Mouse (Mus musculus) stomach, postnatal 0 days (tissue): ENCODE measurements around the gene Iffo2. TPM values are rescaled to one million over a fixed set of nuclear protein-coding genes. Genes with fewer than 3 reads are reported as not detected.

ENCODE experiments used
- ATAC-seq: fragments of 200-750 bp; cut with Nextera tagmentation; 2 replicates; pipeline ENCODE4 v1.8.0; 2017; ENCODE audit not compliant: low FRiP score, low TSS enrichment
- DNase-seq: peaks from one replicate; pipeline ENCODE4 v3.0.0-alpha.2; 2016; ENCODE audit warnings: low spot score
- H3K27ac ChIP-seq: fragments of 300-500 bp; sonication (generic); replicated peaks from 2 replicates; pipeline ENCODE4 v1.5.1; 2014; ENCODE audit warnings: mild to moderate bottlenecking, control low read depth
- H3K27me3 ChIP-seq: fragments of 300-500 bp; sonication (generic); 2 replicates; pipeline ENCODE4 v1.6.1; 2014; ENCODE audit warnings: low read length; ENCODE audit not compliant: control insufficient read depth, insufficient read depth
- H3K36me3 ChIP-seq: fragments of 300-500 bp; sonication (generic); 2 replicates; pipeline ENCODE4 v1.6.1; 2014; ENCODE audit warnings: low read length, mixed read lengths; ENCODE audit not compliant: control insufficient read depth, insufficient read depth
- H3K4me1 ChIP-seq: fragments of 300-500 bp; sonication (generic); replicated peaks from 2 replicates; pipeline ENCODE4 v1.6.1; 2014; ENCODE audit warnings: antibody characterized with exemption; ENCODE audit not compliant: control insufficient read depth, insufficient read depth
- H3K4me2 ChIP-seq: fragments of 300-500 bp; sonication (generic); replicated peaks from 2 replicates; pipeline ENCODE4 v1.6.1; 2014; ENCODE audit warnings: low read depth, mild to moderate bottlenecking, control low read depth, moderate library complexity
- H3K4me3 ChIP-seq: fragments of 300-500 bp; sonication (generic); 2 replicates; pipeline ENCODE4 v1.5.1; 2014; ENCODE audit warnings: low read depth, low read length, control low read depth
- H3K9ac ChIP-seq: fragments of 300-500 bp; sonication (generic); 2 replicates; pipeline ENCODE4 v1.6.1; 2014; ENCODE audit warnings: mild to moderate bottlenecking, low read length, control low read depth, mixed read lengths
- H3K9me3 ChIP-seq: fragments of 300-500 bp; sonication (generic); 2 replicates; pipeline ENCODE4 v1.6.1; 2016; ENCODE audit warnings: low read length; ENCODE audit not compliant: control insufficient read depth
- CTCF ChIP-seq: IDR thresholded peaks from 2 replicates; pipeline ENCODE4 v1.5.1; 2016; ENCODE audit warnings: antibody characterized with exemption, low read depth, mild to moderate bottlenecking, moderate library complexity
- EP300 ChIP-seq: optimal IDR thresholded peaks from 2 replicates; pipeline ENCODE3; 2016; ENCODE audit warnings: antibody characterized with exemption
- WGBS: fragments of 180-500 bp; shearing (Covaris S2); extraction: QIAGEN DNeasy Blood & Tissue Kit; methylation state at CpG from one replicate; pipeline ENCODE4 v1.1.7; 2014; 5-methylcytosine and 5-hydroxymethylcytosine counted together
- polyA plus RNA-seq: library from polyadenylated mRNA; unstranded; fragments of >200 nt; fragmentation: Nextera tagmentation; extraction: Ambion mirVana; gene quantifications from 2 replicates; pipeline ENCODE4 v1.2.1, GENCODE M21; 2015

Gene Iffo2
- polyA plus RNA-seq, 1 experiment from 2014 or later = 4.0 TPM

DNA sequence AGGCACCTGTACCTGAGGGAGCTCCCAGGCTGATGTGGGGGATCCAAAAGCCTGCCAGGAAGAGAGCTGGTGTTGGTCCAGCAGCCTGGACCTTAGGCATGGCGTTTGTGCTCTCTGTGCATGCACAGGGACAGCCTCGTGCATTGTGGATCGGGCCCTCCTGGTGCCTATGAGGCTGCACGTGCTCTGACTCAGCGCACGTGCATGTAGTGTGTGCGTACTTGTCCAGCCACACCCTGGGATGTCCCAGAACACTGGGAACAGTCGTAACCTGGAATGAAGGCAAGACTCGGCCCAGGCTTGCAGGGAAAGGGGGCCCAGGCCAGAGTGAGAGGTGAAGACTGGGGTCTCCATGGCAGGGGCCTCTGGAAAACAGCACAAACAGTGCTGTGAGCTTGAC lies 107.5 kb downstream of the Iffo2 start:
- DNase-seq = peak; percentile 71
- WGBS = 58% methylated on average over 9 of the region's 9 CpGs
- no peak overlapping the region for H3K9ac ChIP-seq
- no peaks in the 10 kb centered on the region for H3K9me3 ChIP-seq
- ATAC-seq = peak; percentile 79
- H3K27ac ChIP-seq = no peak overlapping the region
- TF ChIP-seq EP300 (no peak), CTCF (no peak)
- no peaks in the 10 kb centered on the region; the same call in 1 of the 2 replicates for H3K36me3 ChIP-seq
- 0 out of 2 replicates have a peak, but pooled peaks cover 4% of the 10 kb centered on the region for H3K4me1 ChIP-seq
- H3K4me3 ChIP-seq = no peak overlapping the region
- H3K27me3 ChIP-seq = no peaks in the 10 kb centered on the region
- no peak overlapping the region for H3K4me2 ChIP-seq

DNA sequence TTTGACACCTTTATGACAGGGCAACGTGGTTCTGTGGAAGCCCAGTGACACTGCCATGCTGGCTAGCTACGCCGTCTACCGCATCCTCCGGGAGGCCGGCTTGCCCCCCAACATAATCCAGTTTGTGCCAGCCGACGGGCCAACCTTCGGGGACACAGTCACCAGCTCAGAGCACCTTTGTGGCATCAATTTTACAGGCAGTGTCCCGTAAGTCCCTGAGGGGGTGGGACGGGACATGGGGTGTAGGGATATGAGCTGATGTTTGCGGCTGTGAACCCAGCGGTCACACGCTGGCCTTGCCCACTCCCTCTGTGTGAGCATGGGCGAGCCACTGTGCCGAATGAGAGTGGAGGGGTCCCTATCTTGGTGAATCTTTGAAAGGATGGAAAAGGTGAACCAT lies 108.0 kb downstream of the Iffo2 start:
- TF ChIP-seq CTCF (no peak), EP300 (no peak)
- ATAC-seq (no peak), DNase-seq (no peak)
- Histone ChIP-seq H3K4me1 (0 out of 2 replicates have a peak, but pooled peaks cover 4% of the 10 kb centered on the region), H3K27ac (no peak overlapping the region), H3K4me3 (no peak overlapping the region), H3K9me3 (no peaks in the 10 kb centered on the region), H3K27me3 (no peaks in the 10 kb centered on the region), H3K4me2 (no peak overlapping the region), H3K36me3 (no peaks in the 10 kb centered on the region; the same call in 1 of the 2 replicates), H3K9ac (no peak overlapping the region)
- 93% methylated on average over 16 of the region's 16 CpGs for WGBS

DNA sequence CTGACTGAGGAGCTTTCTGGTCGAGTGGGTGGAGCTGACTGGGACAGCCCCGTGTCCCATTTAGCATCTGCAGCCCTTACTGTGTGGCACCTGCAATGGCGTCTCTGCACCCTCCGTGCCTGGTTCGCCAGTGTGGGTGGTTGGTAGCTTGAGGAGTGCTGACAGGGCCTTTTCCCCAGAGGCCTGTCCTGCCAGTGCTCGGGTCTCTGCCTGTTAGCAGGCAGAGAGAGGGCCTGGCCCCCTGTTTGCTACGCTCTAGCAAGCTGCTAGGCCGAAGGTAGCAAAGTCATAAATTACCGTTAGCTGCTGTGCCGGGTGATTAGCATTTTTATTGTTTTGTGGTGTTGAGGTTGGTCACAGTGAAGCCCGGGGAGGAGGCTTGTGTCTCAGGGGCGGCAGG lies 109.5 kb downstream of the Iffo2 start:
- peaks cover 2% of the 10 kb centered on the region; the same call in 1 of the 2 replicates for H3K36me3 ChIP-seq
- no peaks in the 10 kb centered on the region for H3K27me3 ChIP-seq
- 70% methylated on average over 12 of the region's 12 CpGs for WGBS
- ATAC-seq (no peak), DNase-seq (no peak)
- no peak for TF ChIP-seq CTCF
- TF ChIP-seq EP300 = no peak
- 0 out of 2 replicates have a peak, but pooled peaks cover 4% of the 10 kb centered on the region for H3K4me1 ChIP-seq
- H3K9ac ChIP-seq = no peak overlapping the region
- no peaks in the 10 kb centered on the region for H3K9me3 ChIP-seq
- no peak overlapping the region for H3K4me3 ChIP-seq
- H3K27ac ChIP-seq = no peak overlapping the region
- no peak overlapping the region for H3K4me2 ChIP-seq

DNA sequence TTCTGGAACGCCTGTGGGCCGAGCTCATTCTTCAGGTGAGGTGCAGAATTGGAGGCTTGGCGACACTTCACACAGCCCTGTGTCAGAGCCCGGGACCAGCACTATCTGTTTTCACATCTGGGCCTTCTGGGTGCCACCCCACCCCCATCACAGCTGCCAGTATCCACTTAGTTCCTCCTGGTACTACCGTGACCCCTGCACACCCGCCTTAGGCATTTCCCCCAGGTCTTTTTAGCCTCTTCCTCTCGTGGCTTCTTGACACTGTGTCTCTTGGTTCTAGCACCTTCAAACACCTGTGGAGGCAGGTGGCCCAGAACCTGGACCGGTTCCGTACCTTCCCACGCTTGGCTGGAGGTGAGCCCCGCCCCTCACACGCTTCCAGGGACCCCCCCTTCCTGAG lies 110.0 kb downstream of the Iffo2 start:
- H3K9me3 ChIP-seq = no peaks in the 10 kb centered on the region
- no peak overlapping the region for H3K9ac ChIP-seq
- ATAC-seq = no peak
- H3K27me3 ChIP-seq = no peaks in the 10 kb centered on the region
- peaks cover 2% of the 10 kb centered on the region; the same call in 1 of the 2 replicates for H3K36me3 ChIP-seq
- H3K4me3 ChIP-seq = no peak overlapping the region
- no peak overlapping the region for H3K4me2 ChIP-seq
- TF ChIP-seq CTCF = no peak
- TF ChIP-seq EP300 = no peak
- no peak for DNase-seq
- 0 out of 2 replicates have a peak, but pooled peaks cover 4% of the 10 kb centered on the region for H3K4me1 ChIP-seq
- H3K27ac ChIP-seq = no peak overlapping the region
- 70% methylated on average over 12 of the region's 12 CpGs for WGBS

DNA sequence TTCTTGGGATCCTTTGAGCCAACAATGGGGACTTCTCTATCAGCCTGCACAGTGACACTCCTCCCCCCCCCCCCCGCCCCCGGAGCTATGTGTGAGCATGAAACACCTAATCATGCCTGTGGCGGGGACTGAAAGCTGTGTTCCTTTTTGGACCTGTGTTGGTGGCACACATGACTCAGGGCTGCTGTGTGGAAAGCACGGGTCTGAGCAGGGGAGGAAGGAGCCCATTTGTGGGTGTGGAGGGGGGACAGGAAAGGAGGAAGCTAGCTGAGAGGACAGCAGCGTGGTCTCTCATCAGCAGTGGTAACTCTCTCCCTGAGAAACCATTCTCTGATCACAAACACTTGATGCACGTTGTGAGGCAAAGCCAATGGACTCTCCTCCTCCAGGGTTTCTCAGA lies 110.4 kb downstream of the Iffo2 start:
- no peak for TF ChIP-seq CTCF
- TF ChIP-seq EP300 = no peak
- 51% methylated on average over 6 of the region's 6 CpGs for WGBS

DNA sequence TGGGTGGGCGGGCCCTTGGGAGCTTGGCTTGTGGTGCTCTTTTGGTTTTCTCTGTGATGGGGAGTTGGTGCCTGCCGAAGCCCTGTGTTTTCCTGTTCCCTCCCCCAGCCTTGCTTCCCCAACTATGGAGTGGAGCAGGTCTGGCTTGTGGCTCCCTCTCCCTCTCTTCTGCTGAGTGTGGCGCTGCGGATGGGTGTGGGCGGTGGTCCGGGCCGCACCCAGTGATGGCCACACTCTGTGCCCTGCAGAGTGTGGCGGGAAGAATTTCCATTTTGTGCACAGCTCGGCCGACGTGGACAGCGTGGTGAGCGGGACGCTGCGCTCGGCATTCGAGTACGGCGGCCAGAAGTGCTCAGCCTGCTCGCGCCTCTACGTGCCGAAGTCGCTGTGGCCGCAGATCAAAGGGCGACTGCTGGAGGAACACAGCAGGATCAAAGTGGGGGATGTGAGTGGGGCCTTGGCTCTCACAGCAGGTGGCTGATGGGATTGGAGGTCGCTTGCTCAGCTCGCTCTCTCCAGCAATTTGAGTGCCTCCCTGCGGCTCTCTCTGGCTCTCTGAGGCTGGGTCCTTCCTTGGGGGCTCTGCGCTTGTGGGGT lies 111.6 kb downstream of the Iffo2 start:
- Histone ChIP-seq H3K36me3 (peaks cover 2% of the 10 kb centered on the region; the same call in 1 of the 2 replicates), H3K4me2 (peak overlapping the region; percentile 32), H3K9me3 (no peaks in the 10 kb centered on the region), H3K4me1 (0 out of 2 replicates have a peak, but pooled peaks cover 4% of the 10 kb centered on the region), H3K4me3 (0 out of 2 replicates have a peak overlapping the region, but pooled peaks have one; percentile 4), H3K27ac (no peak overlapping the region), H3K9ac (peak overlapping the region; percentile 43), H3K27me3 (no peaks in the 10 kb centered on the region)
- TF ChIP-seq CTCF (no peak), EP300 (no peak)
- DNase-seq = no peak
- peak; percentile 9; the same call in 1 of the 2 replicates for ATAC-seq
- 15% methylated on average over 30 of the region's 30 CpGs for WGBS

More for the DNA sequence above, 110.4 kb downstream of the Iffo2 start:
- H3K9me3 ChIP-seq = no peaks in the 10 kb centered on the region
- ATAC-seq = no peak
- DNase-seq = no peak
- H3K27ac ChIP-seq = no peak overlapping the region
- H3K4me3 ChIP-seq = no peak overlapping the region
- H3K36me3 ChIP-seq = peaks cover 2% of the 10 kb centered on the region; the same call in 1 of the 2 replicates
- H3K9ac ChIP-seq = no peak overlapping the region
- no peak overlapping the region for H3K4me2 ChIP-seq
- H3K4me1 ChIP-seq = 0 out of 2 replicates have a peak, but pooled peaks cover 4% of the 10 kb centered on the region
- no peaks in the 10 kb centered on the region for H3K27me3 ChIP-seq
